Mouse (Mus musculus) ES-E14 (cell line): ENCODE measurements around the gene Anks3. TPM values are rescaled to one million over a fixed set of nuclear protein-coding genes. Genes with fewer than 3 reads are reported as not detected.

ENCODE experiments used
- DNase-seq: peaks from one replicate; pipeline ENCODE4 v3.0.0-alpha.2; 2013; ENCODE audit warnings: low read depth, low spot score
- H3K27ac ChIP-seq: 2 replicates; pipeline ENCODE4 v1.5.1; 2012; ENCODE audit warnings: low read depth, mild to moderate bottlenecking, low read length, moderate library complexity, mixed read lengths; ENCODE audit not compliant: poor library complexity, insufficient read depth, severe bottlenecking
- H3K36me3 ChIP-seq: 2 replicates; pipeline ENCODE4 v1.6.1; 2012; ENCODE audit warnings: mild to moderate bottlenecking, low read length, moderate library complexity, mixed read lengths; ENCODE audit not compliant: control insufficient read depth, poor library complexity, insufficient read depth, severe bottlenecking
- H3K4me1 ChIP-seq, 2 experiments: fragments of 150-350 bp in 1 of 2; sonication (generic) in 1 of 2; 2 replicates each; pipeline ENCODE4 v1.6.1; 2012; ENCODE audit warnings: low read length in 2 of 2, mild to moderate bottlenecking in 1 of 2, mixed read lengths in 1 of 2; ENCODE audit not compliant: control insufficient read depth in 2 of 2, insufficient read depth in 2 of 2, poor library complexity in 1 of 2
- H3K4me3 ChIP-seq, 2 experiments: fragments of 150-350 bp in 1 of 2; sonication (generic) in 1 of 2; 2 replicates each; pipeline ENCODE4 v1.5.1; 2012; ENCODE audit warnings: low read length in 2 of 2, low read depth in 1 of 2, mild to moderate bottlenecking in 1 of 2, mixed read lengths in 1 of 2; ENCODE audit not compliant: insufficient read depth in 1 of 2, poor library complexity in 1 of 2, severe bottlenecking in 1 of 2
- H3K9ac ChIP-seq: 2 replicates; pipeline ENCODE4 v1.6.1; 2012; ENCODE audit warnings: low read depth, mild to moderate bottlenecking, low read length, mixed read lengths; ENCODE audit not compliant: poor library complexity, insufficient read depth, severe bottlenecking
- H3K9me3 ChIP-seq: fragments of 150-350 bp; sonication (generic); 2 replicates; pipeline ENCODE4 v1.6.1; 2012; ENCODE audit warnings: low read depth, mild to moderate bottlenecking, low read length; ENCODE audit not compliant: control insufficient read depth, insufficient read depth
- CHD2 ChIP-seq: IDR thresholded peaks from 2 replicates; pipeline ENCODE4 v1.6.1; 2014; ENCODE audit warnings: mild to moderate bottlenecking, low read depth, low read length, inconsistent platforms
- HCFC1 ChIP-seq: IDR thresholded peaks from 2 replicates; pipeline ENCODE4 v1.6.1; 2012; ENCODE audit warnings: low read length, inconsistent platforms, borderline replicate concordance; ENCODE audit not compliant: insufficient read depth
- MAFK ChIP-seq: IDR thresholded peaks from 2 replicates; pipeline ENCODE4 v1.6.1; 2014; ENCODE audit warnings: mild to moderate bottlenecking, low read depth, low read length, inconsistent platforms; ENCODE audit not compliant: insufficient read depth
- ZC3H11A ChIP-seq: IDR thresholded peaks from 2 replicates; pipeline ENCODE4 v1.6.1; 2012; ENCODE audit warnings: low read depth, mild to moderate bottlenecking, inconsistent platforms, low read length, borderline replicate concordance
- ZNF384 ChIP-seq: IDR thresholded peaks from 2 replicates; pipeline ENCODE4 v1.6.1; 2012; ENCODE audit warnings: low read depth, low read length, inconsistent platforms
- in situ Hi-C, 2 experiments: fragments of 600-800 bp; cut with MboI; formaldehyde crosslinking; loops; one replicate each; pipeline ENCODE4 v1.15.1; 2025; ENCODE audit warnings: low sequenced_read_pairs in 2 of 2, inconsistent platforms in 1 of 2; ENCODE audit not compliant: unreplicated experiment in 2 of 2
- total RNA-seq: library from RNA; depleted of rRNA; stranded (reverse); fragments of 300-350 nt; gene quantifications from 2 replicates; pipeline ENCODE4 v1.2.3, GENCODE M21; 2012

The Anks3 gene
- total RNA-seq, 1 experiment = 34.9 TPM

- no peak for TF ChIP-seq HCFC1
- TF ChIP-seq CHD2 = no peak
- no peak for TF ChIP-seq ZC3H11A
- no peak for TF ChIP-seq ZNF384
- no peak for TF ChIP-seq MAFK
- no peaks in the 10 kb centered on the region for H3K36me3 ChIP-seq
- in situ Hi-C loops = no loop called here
- no peaks in the 10 kb centered on the region for H3K9me3 ChIP-seq
- H3K27ac ChIP-seq = no peak overlapping the region
- H3K9ac ChIP-seq = no peak overlapping the region
- H3K4me1 ChIP-seq = no peaks in the 10 kb centered on the region
- no peak overlapping the region for H3K4me3 ChIP-seq
- no peak for DNase-seq
Observed at GRCm38 (mm10) chr16:4998984-4999383, 35.0 kb upstream of the Anks3 start.

DNA sequence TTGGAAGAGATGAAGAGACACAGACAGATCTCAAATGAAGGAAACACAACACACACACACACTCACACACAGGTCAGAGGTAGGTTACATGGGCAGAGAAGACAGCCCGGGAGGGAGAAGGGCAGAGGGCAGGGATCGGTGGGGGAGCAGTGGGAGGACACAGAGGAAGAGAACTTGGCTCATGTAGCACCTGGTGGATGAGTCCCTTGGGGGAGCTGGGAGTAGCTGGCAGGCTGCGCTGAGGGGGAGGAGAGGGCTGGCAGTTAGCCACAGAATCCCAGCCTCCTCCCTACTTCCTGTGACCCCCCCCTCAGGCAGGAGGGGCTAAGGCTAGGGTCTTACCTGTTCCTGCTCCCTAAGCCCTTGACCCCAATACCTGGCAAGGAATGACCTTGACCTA lies 33.5 kb upstream of the Anks3 start, which contains the start of gene Sept12:
Sept12 (minus strand) TSS at position 300 of the 400 bp plus-strand sequence.
- peaks cover 0 to 2% of the 10 kb centered on the region in 2 experiments; a peak in 1 of 4 replicates for H3K4me1 ChIP-seq
- no peak within 1 kb of the TSS for H3K4me3 ChIP-seq
- no peaks in the 10 kb centered on the region for H3K36me3 ChIP-seq
- in situ Hi-C loops = no loop called here
- H3K9ac ChIP-seq = no peak within 1 kb of the TSS
- H3K27ac ChIP-seq = no peak within 1 kb of the TSS; the same call in 1 of the 2 replicates
- DNase-seq = no peak
- no peak for TF ChIP-seq CHD2
- TF ChIP-seq ZNF384 = no peak
- no peak for TF ChIP-seq ZC3H11A
- TF ChIP-seq HCFC1 = no peak
- TF ChIP-seq MAFK = no peak
- no peaks in the 10 kb centered on the region for H3K9me3 ChIP-seq

DNA sequence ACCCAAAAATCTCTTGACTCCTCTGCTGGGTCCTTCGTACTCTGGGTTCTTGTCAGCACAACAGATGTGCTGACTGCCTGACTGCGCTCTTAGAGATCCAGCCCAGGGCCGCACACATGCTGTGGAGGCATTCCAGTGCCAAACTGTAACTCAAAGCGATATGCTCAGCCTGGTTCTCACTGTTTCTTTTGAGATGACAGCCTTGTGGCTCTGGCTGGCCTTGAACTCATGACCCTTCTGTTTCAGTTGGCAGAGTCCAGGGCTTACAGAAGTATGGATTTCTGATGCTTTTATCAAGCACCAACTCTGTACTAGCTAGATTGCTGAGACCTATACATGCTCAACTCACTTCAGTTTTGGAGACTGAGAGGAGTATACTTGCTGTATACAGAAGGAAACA lies 29.3 kb upstream of the Anks3 start:
- in situ Hi-C loops = no loop called here
- peaks cover 0 to 2% of the 10 kb centered on the region in 2 experiments; a peak in 2 of 4 replicates for H3K4me1 ChIP-seq
- no peak for DNase-seq
- H3K4me3 ChIP-seq = no peak overlapping the region
- H3K36me3 ChIP-seq = no peaks in the 10 kb centered on the region
- no peak overlapping the region for H3K27ac ChIP-seq
- H3K9me3 ChIP-seq = no peaks in the 10 kb centered on the region
- TF ChIP-seq ZNF384 (no peak), HCFC1 (no peak), CHD2 (no peak), MAFK (no peak), ZC3H11A (no peak)
- H3K9ac ChIP-seq = no peak overlapping the region

DNA sequence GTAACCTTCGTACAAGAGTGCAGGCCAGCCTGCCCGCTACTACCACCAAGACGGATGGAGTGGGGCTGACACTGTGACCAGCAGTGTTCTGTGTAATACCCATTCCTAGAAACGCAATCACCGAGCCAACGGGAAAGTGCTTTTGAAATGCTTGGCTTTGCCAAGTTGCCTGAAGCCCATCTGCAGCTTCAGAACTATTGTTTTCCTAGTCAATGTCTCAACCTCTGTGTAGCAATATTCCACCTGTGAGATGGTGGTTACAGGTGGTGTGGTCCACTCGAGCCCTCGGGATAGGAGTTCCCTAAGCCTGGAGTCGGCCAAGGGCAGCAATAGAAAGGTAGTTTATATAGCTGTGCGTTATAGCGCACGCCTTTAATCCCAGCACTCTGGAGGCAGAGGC lies 20.7 kb upstream of the Anks3 start:
- no peaks in the 10 kb centered on the region for H3K36me3 ChIP-seq
- H3K4me1 ChIP-seq = no peaks in the 10 kb centered on the region
- DNase-seq = no peak
- H3K4me3 ChIP-seq = no peak overlapping the region
- H3K27ac ChIP-seq = no peak overlapping the region
- in situ Hi-C loops = no loop called here
- TF ChIP-seq ZC3H11A (no peak), ZNF384 (no peak), HCFC1 (no peak), MAFK (no peak), CHD2 (no peak)
- no peak overlapping the region for H3K9ac ChIP-seq
- no peaks in the 10 kb centered on the region for H3K9me3 ChIP-seq

GRCm38 (mm10) chr16:4979755-4980380 lies 15.9 kb upstream of the Anks3 start:
- no peaks in the 10 kb centered on the region for H3K36me3 ChIP-seq
- H3K9me3 ChIP-seq = no peaks in the 10 kb centered on the region
- no peak overlapping the region for H3K27ac ChIP-seq
- no peaks in the 10 kb centered on the region for H3K4me1 ChIP-seq
- no peak overlapping the region for H3K4me3 ChIP-seq
- in situ Hi-C loops = no loop called here
- H3K9ac ChIP-seq = no peak overlapping the region
- DNase-seq = no peak
- TF ChIP-seq MAFK (no peak), ZNF384 (0 out of 2 replicates have a peak, but pooled peaks have one; percentile 40)
